Mouse (Mus musculus): ENCODE data around the gene Arhgef1. TPM values are rescaled to one million over a fixed set of nuclear protein-coding genes. Genes with fewer than 3 reads are reported as not detected.

Arhgef1 gene
- polyA plus RNA-seq, 2 experiments: 109 to 256 TPM

DNA sequence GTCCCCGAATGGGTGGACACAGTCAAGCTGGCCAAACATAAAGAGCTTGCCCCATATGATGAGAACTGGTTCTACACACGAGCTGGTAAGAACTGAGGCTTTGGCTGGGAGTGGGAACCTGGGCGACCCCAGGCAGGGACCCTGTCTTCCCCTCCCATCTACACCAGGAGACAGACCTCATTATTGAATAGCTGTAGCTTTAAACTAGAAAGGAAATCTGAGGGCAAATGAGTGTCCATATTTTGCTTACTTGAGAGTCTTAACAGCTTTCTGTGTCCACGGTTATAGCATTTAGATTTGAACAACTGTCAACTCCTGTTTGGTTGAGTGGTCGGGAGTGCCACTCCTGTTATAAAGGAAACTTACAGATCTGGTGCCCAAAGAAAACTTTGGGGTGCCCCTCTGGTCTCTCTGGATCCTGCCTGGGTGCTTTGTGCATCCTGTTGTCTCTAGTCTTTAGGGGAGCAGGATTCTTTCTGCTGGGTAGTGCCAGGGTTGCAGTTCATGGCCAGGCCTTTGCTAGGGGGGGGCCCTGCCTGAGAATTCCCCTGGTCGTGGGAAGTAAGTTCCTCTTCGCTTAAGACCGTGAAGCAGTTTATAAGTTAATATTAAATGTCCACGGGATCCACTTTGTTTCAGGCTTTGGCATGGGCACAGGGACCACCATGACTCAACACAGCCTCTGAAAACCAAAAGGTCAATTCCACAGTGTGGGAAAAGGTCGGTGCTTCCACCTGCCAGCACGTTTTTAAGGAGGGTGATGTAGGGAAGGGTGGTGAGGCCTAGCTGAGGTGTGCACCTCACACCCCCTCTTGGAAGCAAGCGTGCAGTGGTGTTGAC lies 17.0 kb upstream of the Arhgef1 start:
- peaks cover 52% of the 10 kb centered on the region for H3K36me3 ChIP-seq (ENCODE audit: control insufficient read depth, insufficient read depth, low read length)
- 38% methylated on average over 12 of the region's 12 CpGs for WGBS
- DNase-seq (ENCODE audit: low spot score) (no peak), ATAC-seq (ENCODE audit: low FRiP score, low read depth) (no peak)
- H3K27ac ChIP-seq (replicated peaks; ENCODE audit: low read depth, low read length): no peak overlapping the region; the same call in 1 of the 2 replicates
- peaks cover 16% of the 10 kb centered on the region for H3K4me1 ChIP-seq (ENCODE audit: control insufficient read depth, insufficient read depth, low read length)
- peak overlapping the region; percentile 100 for H3K9ac ChIP-seq (ENCODE audit: low read depth, low read length, severe bottlenecking)
- peak overlapping the region; percentile 65 for H3K4me2 ChIP-seq (replicated peaks; ENCODE audit: low read depth, low read length, severe bottlenecking)
- TF ChIP-seq POLR2A (IDR thresholded peaks at IDR 0.05; ENCODE audit: borderline replicate concordance, extremely low read depth, insufficient read depth, insufficient read length): no peak
- peak overlapping the region; percentile 100 for H3K4me3 ChIP-seq (replicated peaks; ENCODE audit: low read length)
- H3K27me3 ChIP-seq (ENCODE audit: control insufficient read depth, insufficient read depth, low read length): no peaks in the 10 kb centered on the region
- H3K9me3 ChIP-seq (ENCODE audit: control insufficient read depth, low read length): no peaks in the 10 kb centered on the region

DNA sequence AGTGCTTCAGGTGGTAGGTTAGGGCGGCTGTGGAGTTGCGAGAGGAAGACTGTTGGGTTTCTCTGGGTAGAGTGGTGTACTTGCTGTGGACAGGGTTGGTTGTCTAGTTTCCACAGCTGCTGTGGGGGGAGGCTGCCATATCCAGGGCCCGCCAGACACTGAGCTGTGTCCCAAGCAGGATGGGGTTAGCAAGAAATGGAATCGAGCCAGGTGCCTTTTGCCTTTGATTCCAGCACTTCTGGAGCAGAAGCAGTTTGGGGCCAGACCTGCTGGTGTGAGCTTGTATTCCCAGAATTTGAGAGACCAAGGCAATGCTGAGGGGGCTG lies 16.4 kb upstream of the Arhgef1 start:
- Histone ChIP-seq H3K27ac (replicated peaks; ENCODE audit: low read depth, low read length) (no peak overlapping the region; the same call in 1 of the 2 replicates), H3K9ac (ENCODE audit: low read depth, low read length, severe bottlenecking) (peak overlapping the region; percentile 100), H3K9me3 (ENCODE audit: control insufficient read depth, low read length) (no peaks in the 10 kb centered on the region), H3K27me3 (ENCODE audit: control insufficient read depth, insufficient read depth, low read length) (no peaks in the 10 kb centered on the region), H3K4me1 (ENCODE audit: control insufficient read depth, insufficient read depth, low read length) (peaks cover 16% of the 10 kb centered on the region), H3K4me2 (replicated peaks; ENCODE audit: low read depth, low read length, severe bottlenecking) (peak overlapping the region; percentile 65), H3K36me3 (ENCODE audit: control insufficient read depth, insufficient read depth, low read length) (peaks cover 58% of the 10 kb centered on the region), H3K4me3 (replicated peaks; ENCODE audit: low read length) (peak overlapping the region; percentile 100)
- 73% methylated on average over 4 of the region's 4 CpGs for WGBS
- no peak for DNase-seq (ENCODE audit: low spot score)
- no peak for ATAC-seq (ENCODE audit: low FRiP score, low read depth)
- TF ChIP-seq POLR2A (IDR thresholded peaks at IDR 0.05; ENCODE audit: borderline replicate concordance, extremely low read depth, insufficient read depth, insufficient read length): no peak

DNA sequence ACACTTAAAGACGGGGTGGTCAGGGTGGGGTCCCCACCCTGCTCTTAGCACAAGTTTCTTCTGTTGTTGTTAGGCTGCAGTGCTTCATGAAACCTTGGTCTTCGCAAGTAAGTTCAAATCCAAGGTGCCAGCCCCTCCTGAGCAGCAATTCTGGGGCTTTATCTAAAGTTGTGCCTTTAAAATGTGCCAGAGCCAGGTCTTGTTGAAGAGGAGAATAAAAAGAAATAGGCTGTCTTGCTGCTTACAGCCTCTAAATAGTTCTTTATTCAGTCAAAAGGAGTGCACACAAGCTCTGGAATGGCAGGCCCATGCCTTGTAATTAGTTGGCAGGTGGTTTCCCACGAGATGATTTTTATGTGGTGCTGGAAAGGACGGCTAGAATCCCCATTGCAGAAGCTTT lies 15.6 kb upstream of the Arhgef1 start:
- Histone ChIP-seq H3K9ac (ENCODE audit: low read depth, low read length, severe bottlenecking) (0 out of 2 replicates have a peak overlapping the region, but pooled peaks have one; percentile 100), H3K27me3 (ENCODE audit: control insufficient read depth, insufficient read depth, low read length) (no peaks in the 10 kb centered on the region), H3K4me2 (replicated peaks; ENCODE audit: low read depth, low read length, severe bottlenecking) (0 out of 2 replicates have a peak overlapping the region, but pooled peaks have one; percentile 65), H3K4me3 (replicated peaks; ENCODE audit: low read length) (peak overlapping the region; percentile 100; the same call in 1 of the 2 replicates), H3K36me3 (ENCODE audit: control insufficient read depth, insufficient read depth, low read length) (peaks cover 59% of the 10 kb centered on the region), H3K4me1 (ENCODE audit: control insufficient read depth, insufficient read depth, low read length) (peaks cover 16% of the 10 kb centered on the region), H3K9me3 (ENCODE audit: control insufficient read depth, low read length) (no peaks in the 10 kb centered on the region), H3K27ac (replicated peaks; ENCODE audit: low read depth, low read length) (no peak overlapping the region)
- 51% methylated on average over 4 of the region's 4 CpGs for WGBS
- DNase-seq (ENCODE audit: low spot score) (no peak), ATAC-seq (ENCODE audit: low FRiP score, low read depth) (no peak)
- TF ChIP-seq POLR2A (IDR thresholded peaks at IDR 0.05; ENCODE audit: borderline replicate concordance, extremely low read depth, insufficient read depth, insufficient read length): no peak

DNA sequence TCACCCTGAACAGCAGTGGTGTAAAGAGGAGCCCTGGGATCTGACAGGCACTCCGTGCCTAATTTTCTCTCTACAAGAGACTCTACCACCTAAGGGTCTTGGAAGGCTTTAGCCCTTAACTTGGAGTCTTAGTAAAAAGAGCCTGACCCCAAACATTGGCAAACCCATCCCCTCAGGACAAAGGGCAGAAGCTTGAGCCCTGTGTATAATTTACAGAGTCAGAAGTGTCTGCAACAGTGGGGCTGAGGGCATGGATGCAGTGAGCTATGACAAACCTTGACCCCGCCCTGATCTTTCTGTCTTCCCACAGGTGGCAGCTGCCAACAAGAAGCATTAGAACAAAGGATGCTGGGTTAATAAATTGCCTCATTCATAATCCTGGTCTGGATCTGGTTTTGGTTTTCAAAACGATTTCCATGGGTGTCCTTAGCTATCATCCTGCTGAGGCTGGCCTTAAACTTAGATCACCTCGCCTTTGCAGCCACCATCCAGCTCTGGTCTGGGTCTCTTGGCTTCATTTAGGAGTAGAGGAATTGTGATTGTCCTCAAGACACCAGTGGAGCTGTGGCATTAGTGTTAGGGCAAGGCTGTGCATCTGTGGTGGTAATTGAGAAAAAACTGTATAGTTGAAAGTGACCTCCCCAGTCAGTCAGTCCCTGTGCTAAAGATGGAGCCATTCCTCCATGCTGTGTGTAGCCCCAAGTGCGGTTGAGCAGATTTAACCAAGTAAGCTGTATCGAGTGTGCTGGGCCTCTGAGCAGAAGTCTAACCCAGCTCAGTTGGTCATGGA lies 13.1 kb upstream of the Arhgef1 start:
- TF ChIP-seq POLR2A (IDR thresholded peaks at IDR 0.05; ENCODE audit: borderline replicate concordance, extremely low read depth, insufficient read depth, insufficient read length): no peak
- H3K36me3 ChIP-seq (ENCODE audit: control insufficient read depth, insufficient read depth, low read length): peaks cover 59% of the 10 kb centered on the region
- H3K27ac ChIP-seq (replicated peaks; ENCODE audit: low read depth, low read length): no peak overlapping the region
- no peak for DNase-seq (ENCODE audit: low spot score)
- 78% methylated on average over 6 of the region's 6 CpGs for whole genome bisulfite sequencing
- no peak overlapping the region for H3K4me3 ChIP-seq (replicated peaks; ENCODE audit: low read length)
- ATAC-seq (ENCODE audit: low FRiP score, low read depth): no peak
- H3K4me1 ChIP-seq (ENCODE audit: control insufficient read depth, insufficient read depth, low read length): peaks cover 16% of the 10 kb centered on the region
- H3K27me3 ChIP-seq (ENCODE audit: control insufficient read depth, insufficient read depth, low read length): no peaks in the 10 kb centered on the region
- H3K9me3 ChIP-seq (ENCODE audit: control insufficient read depth, low read length): no peaks in the 10 kb centered on the region
- no peak overlapping the region for H3K9ac ChIP-seq (ENCODE audit: low read depth, low read length, severe bottlenecking)
- H3K4me2 ChIP-seq (replicated peaks; ENCODE audit: low read depth, low read length, severe bottlenecking): no peak overlapping the region
